In genomic region chr9:44638726-44639125, GRCm38 (mm10) we compare ENCODE assay signal across 23 mouse cellular contexts. TPM values are rescaled to one million over a fixed set of nuclear protein-coding genes. Genes with fewer than 3 reads are reported as not detected.
DNase-seq lines count a peak whose midpoint lies in the region; ATAC-seq lines count a peak whose summit lies in the region.
"Not testable (repeated sequence)": the region's sequence is repeated elsewhere in the genome, so short reads cannot be mapped to it uniquely, and the experiment has no call there.
"Had no signal": no experiment of that assay in that cellular context is flagged by ENCODE, and none has a peak within 500 bp of the region (broad histone marks: within the 10 kb centered on the region; RNA-seq: fewer than 3 reads in every experiment).

No protein-coding gene starts in this region.

- not testable (repeated sequence) for H3K4me1 ChIP-seq in midbrain, embryonic 16.5 days (ENCODE audit: control insufficient read depth, insufficient read depth, low read length)

- H3K9me3 ChIP-seq in midbrain, embryonic 16.5 days (replicated peaks; ENCODE audit: control insufficient read depth, low read length, poor library complexity, severe bottlenecking), result not testable (repeated sequence)

- H3K9ac ChIP-seq in midbrain, embryonic 16.5 days (ENCODE audit: low read depth, low read length), result not testable (repeated sequence)

- peaks cover 29% of the 10 kb centered on the region for H3K36me3 ChIP-seq in midbrain, embryonic 16.5 days (ENCODE audit: control insufficient read depth, insufficient read depth, low read length)

- not testable (repeated sequence) for H3K27me3 ChIP-seq in midbrain, embryonic 16.5 days (ENCODE audit: control insufficient read depth, insufficient read depth, low read depth, low read length)

- DNase-seq in cerebellum, adult 18-20 months, result peak; percentile 39 to 58
- DNase-seq in cerebellum, postnatal 36 days, result peak; percentile 40 to 43
- peak; percentile 95 for DNase-seq in heart, adult 11 months
- DNase-seq in heart, postnatal 4 days, result peak; percentile 32
- peak; percentile 30 to 50 for DNase-seq in kidney, adult 8-10 months
- peak; percentile 6 to 15 for DNase-seq in layer of hippocampus, adult 18-20 months (ENCODE audit: low spot score in 2 of 2)

- H3K4me3 ChIP-seq in midbrain, embryonic 16.5 days (ENCODE audit: low read depth, low read length), result not testable (repeated sequence)

- WGBS in midbrain, embryonic 16.5 days, result 90% methylated on average over 9 of the region's 9 CpGs

- H3K4me2 ChIP-seq in midbrain, embryonic 16.5 days (ENCODE audit: low read length), result not testable (repeated sequence)

- 0 out of 2 replicates have a peak, but pooled peaks have one; percentile 39 for ATAC-seq in midbrain, embryonic 16.5 days

- H3K27ac ChIP-seq in midbrain, embryonic 16.5 days (ENCODE audit: low read length), result not testable (repeated sequence)

RNA-seq across cellular contexts. Expression of gene Ddx6, which starts 34.0 kb away (rescaled TPM):
- 100 to 1,000 TPM in 1 of 2 experiments, 10 to 100 TPM in 1; 99.8 to 101 TPM for total RNA-seq in heart, postnatal 4 days (2021)
- 100 to 1,000 TPM; 145 to 146 TPM for total RNA-seq in layer of hippocampus, adult 18-20 months (2021)
- 15.2 and 19.1 TPM in 2 replicates for polyA plus RNA-seq in midbrain, embryonic 16.5 days (2015; fragmentation: Nextera tagmentation; extraction: Ambion mirVana)

RNA-seq across cellular contexts. Expression of gene Treh, which starts 34.3 kb away (rescaled TPM):
- not detected for total RNA-seq in heart, postnatal 4 days (2021)
- total RNA-seq in layer of hippocampus, adult 18-20 months (2021), result not detected
- not detected in 2 replicates for polyA plus RNA-seq in midbrain, embryonic 16.5 days (2015; fragmentation: Nextera tagmentation; extraction: Ambion mirVana)
- total RNA-seq: adrenal gland, postnatal 4 days; gastrocnemius, postnatal 4 days; layer of hippocampus, postnatal 14 days; left cerebral cortex, postnatal 10 days; monocyte, adult 5-6 weeks had no signal
- polyA plus RNA-seq: activated CD4-positive, CD25-positive, alpha-beta regulatory T cell, adult 4 months; embryonic facial prominence, embryonic 15.5 days; forebrain, embryonic 11.5 days; hindbrain, embryonic 14.5 days; limb, embryonic 14.5 days; liver, embryonic 16.5 days; midbrain, embryonic 10.5 days; neural tube, embryonic 13.5 days; Patski; spleen, adult 2 months; urinary bladder, adult 2 months had no signal

Comparison
In these comparisons a context has a peak if more than half of its experiments do, and no peak if none do; other contexts are left out.
1. DNase-seq: peak in every context shown above with its lines; median percentile 95 in heart, adult 11 months; 48 in cerebellum, adult 18-20 months; 42 in cerebellum, postnatal 36 days; 40 in kidney, adult 8-10 months; 32 in heart, postnatal 4 days; 10 in layer of hippocampus, adult 18-20 months.